Mouse (Mus musculus) brain, adult 2 months (tissue): ENCODE results near the gene Galnt16.

Source experiments
- DNase-seq: peaks from one replicate; pipeline ENCODE4 v3.0.0; 2011; ENCODE audit warnings: low read depth, low spot score

The Galnt16 gene

GRCm38 (mm10) chr12:80530630-80531029 lies 12.6 kb downstream of the Galnt16 start:
- no peak for DNase-seq

- no peak for DNase-seq
Measured at GRCm38 (mm10) chr12:80531585-80531984, 13.5 kb downstream of the Galnt16 start.

GRCm38 (mm10) chr12:80533876-80534275 lies 15.8 kb downstream of the Galnt16 start:
- peak; percentile 65 for DNase-seq

GRCm38 (mm10) chr12:80537313-80537712 lies 19.2 kb downstream of the Galnt16 start:
- peak; percentile 59 for DNase-seq

GRCm38 (mm10) chr12:80538311-80538710 lies 20.2 kb downstream of the Galnt16 start:
- DNase-seq, result no peak

- peak; percentile 82 for DNase-seq
Measured at GRCm38 (mm10) chr12:80545310-80545709, 27.2 kb downstream of the Galnt16 start.

GRCm38 (mm10) chr12:80549646-80550045 lies 31.6 kb downstream of the Galnt16 start:
- DNase-seq, result peak; percentile 49

GRCm38 (mm10) chr12:80553157-80553556 lies 35.1 kb downstream of the Galnt16 start:
- DNase-seq, result no peak

GRCm38 (mm10) chr12:80554312-80554711 lies 36.2 kb downstream of the Galnt16 start:
- no peak for DNase-seq

GRCm38 (mm10) chr12:80561904-80562303 lies 43.8 kb downstream of the Galnt16 start:
- DNase-seq, result no peak

- no peak for DNase-seq
Measured at GRCm38 (mm10) chr12:80562793-80563192, 44.7 kb downstream of the Galnt16 start.

- DNase-seq, result peak; percentile 29
Measured at GRCm38 (mm10) chr12:80564990-80565389, 46.9 kb downstream of the Galnt16 start.

- peak; percentile 44 for DNase-seq
Measured at GRCm38 (mm10) chr12:80565793-80566192, 47.7 kb downstream of the Galnt16 start.

- DNase-seq, result peak; percentile 29
Measured at GRCm38 (mm10) chr12:80566502-80566901, 48.4 kb downstream of the Galnt16 start.

- DNase-seq, result peak; percentile 35
Measured at GRCm38 (mm10) chr12:80567375-80567774, 49.3 kb downstream of the Galnt16 start.

- DNase-seq, result no peak
Measured at GRCm38 (mm10) chr12:80569561-80569960, 51.5 kb downstream of the Galnt16 start.

- DNase-seq, result peak; percentile 38
Measured at GRCm38 (mm10) chr12:80574318-80574717, 56.2 kb downstream of the Galnt16 start.

GRCm38 (mm10) chr12:80574825-80575371 lies 56.8 kb downstream of the Galnt16 start:
- DNase-seq, result peak; percentile 80

- DNase-seq, result peak; percentile 57
Measured at GRCm38 (mm10) chr12:80577049-80577448, 59.0 kb downstream of the Galnt16 start.

GRCm38 (mm10) chr12:80581357-80581756 lies 63.3 kb downstream of the Galnt16 start:
- no peak for DNase-seq

- DNase-seq, result no peak
Measured at GRCm38 (mm10) chr12:80584973-80585372, 66.9 kb downstream of the Galnt16 start.

GRCm38 (mm10) chr12:80594141-80594540 lies 76.1 kb downstream of the Galnt16 start:
- DNase-seq, result no peak

GRCm38 (mm10) chr12:80594781-80595180 lies 76.7 kb downstream of the Galnt16 start:
- no peak for DNase-seq

- DNase-seq, result no peak
Measured at GRCm38 (mm10) chr12:80595566-80595965, 77.5 kb downstream of the Galnt16 start.
